Mouse (Mus musculus) forebrain, postnatal 0 days (tissue): Measurements from ENCODE around the gene Wfdc5. TPM values are rescaled to one million over a fixed set of nuclear protein-coding genes. Genes with fewer than 3 reads are reported as not detected.
A peak's percentile ranks its signal among the peaks of the same experiment; 100 is the strongest.

Experiments used
- ATAC-seq: fragments of 200-750 bp; cut with Nextera tagmentation; 2 replicates; pipeline ENCODE4 v1.8.0; 2017; ENCODE audit warnings: mild to moderate bottlenecking, moderate library complexity
- DNase-seq: peaks from one replicate; pipeline ENCODE4 v3.0.0-alpha.2; 2015
- H3K27ac ChIP-seq: fragments of 300-500 bp; sonication (generic); 2 replicates; pipeline ENCODE4 v1.5.1; 2014; ENCODE audit warnings: low read depth, mild to moderate bottlenecking, antibody characterized with exemption, low read length, moderate library complexity, mixed read lengths
- H3K27me3 ChIP-seq: fragments of 300-500 bp; sonication (generic); 2 replicates; pipeline ENCODE4 v1.6.1; 2014; ENCODE audit warnings: mild to moderate bottlenecking, low read length, mixed read lengths; ENCODE audit not compliant: insufficient read depth
- H3K36me3 ChIP-seq: fragments of 300-500 bp; sonication (generic); 2 replicates; pipeline ENCODE4 v1.6.1; 2014; ENCODE audit warnings: mild to moderate bottlenecking, moderate library complexity; ENCODE audit not compliant: insufficient read depth
- H3K4me1 ChIP-seq: fragments of 300-500 bp; sonication (generic); 2 replicates; pipeline ENCODE4 v1.6.1; 2014; ENCODE audit warnings: antibody characterized with exemption; ENCODE audit not compliant: insufficient read depth
- H3K4me2 ChIP-seq: fragments of 300-500 bp; sonication (generic); 2 replicates; pipeline ENCODE4 v1.6.1; 2014; ENCODE audit warnings: low read depth, mild to moderate bottlenecking, moderate library complexity
- H3K4me3 ChIP-seq: fragments of 300-500 bp; sonication (generic); 2 replicates; pipeline ENCODE4 v1.5.1; 2014; ENCODE audit warnings: low read depth, low read length, mixed read lengths
- H3K9ac ChIP-seq: fragments of 300-500 bp; sonication (generic); 2 replicates; pipeline ENCODE4 v1.6.1; 2014; ENCODE audit warnings: mild to moderate bottlenecking
- H3K9me3 ChIP-seq: fragments of 300-500 bp; sonication (generic); 2 replicates; pipeline ENCODE4 v1.6.1; 2016; ENCODE audit warnings: low read length
- CTCF ChIP-seq: sonication (generic); IDR thresholded peaks from 2 replicates; pipeline ENCODE4 v1.5.1; 2016; ENCODE audit warnings: antibody characterized with exemption, control low read depth, low read depth
- WGBS: fragments of 180-500 bp; shearing (Covaris S2); extraction: QIAGEN DNeasy Blood & Tissue Kit; methylation state at CpG from one replicate; pipeline ENCODE4 v1.1.7; 2014; 5-methylcytosine and 5-hydroxymethylcytosine counted together
- polyA plus RNA-seq: library from polyadenylated mRNA; unstranded; fragments of >200 nt; fragmentation: Nextera tagmentation; extraction: Ambion mirVana; gene quantifications from 2 replicates; pipeline ENCODE4 v1.2.1, GENCODE M21; 2015
- total RNA-seq: library from RNA; depleted of rRNA; stranded (reverse); fragments of >200 nt; gene quantifications from 2 replicates; pipeline ENCODE4 v1.2.3, GENCODE M21; 2014

The Wfdc5 gene
- total and polyA plus RNA-seq, 2 experiments from 2014 or later = not detected

DNA sequence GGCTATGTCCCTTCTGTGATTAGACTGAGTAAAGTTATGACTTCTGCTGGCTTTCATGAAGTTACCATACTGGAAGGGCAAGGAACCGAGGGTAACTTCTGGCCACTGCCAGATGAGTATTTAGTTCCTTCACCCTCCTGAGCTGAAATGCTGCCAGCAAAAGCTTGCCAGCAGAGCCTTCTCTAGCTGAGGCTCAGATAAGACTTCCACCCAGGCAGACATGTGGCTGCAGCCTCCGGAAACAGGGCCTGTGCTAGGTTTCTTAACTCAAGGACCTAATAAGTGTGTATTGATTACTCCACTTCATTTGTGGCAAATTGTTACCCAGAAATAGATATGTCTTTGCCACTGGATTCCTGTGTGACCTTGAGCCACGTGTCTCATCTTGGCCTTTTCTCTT, 9.1 kb downstream of the Wfdc5 start:
- Histone ChIP-seq H3K4me1 (peaks cover 9% of the 10 kb centered on the region; the same call in 1 of the 2 replicates), H3K36me3 (no peaks in the 10 kb centered on the region), H3K4me3 (no peak overlapping the region), H3K9ac (no peak overlapping the region), H3K27ac (no peak overlapping the region), H3K9me3 (no peaks in the 10 kb centered on the region), H3K27me3 (peaks cover 34% of the 10 kb centered on the region), H3K4me2 (no peak overlapping the region)
- no peak for ATAC-seq
- WGBS = 61% methylated on average over 3 of the region's 3 CpGs
- no peak for DNase-seq
- TF ChIP-seq CTCF = no peak

DNA sequence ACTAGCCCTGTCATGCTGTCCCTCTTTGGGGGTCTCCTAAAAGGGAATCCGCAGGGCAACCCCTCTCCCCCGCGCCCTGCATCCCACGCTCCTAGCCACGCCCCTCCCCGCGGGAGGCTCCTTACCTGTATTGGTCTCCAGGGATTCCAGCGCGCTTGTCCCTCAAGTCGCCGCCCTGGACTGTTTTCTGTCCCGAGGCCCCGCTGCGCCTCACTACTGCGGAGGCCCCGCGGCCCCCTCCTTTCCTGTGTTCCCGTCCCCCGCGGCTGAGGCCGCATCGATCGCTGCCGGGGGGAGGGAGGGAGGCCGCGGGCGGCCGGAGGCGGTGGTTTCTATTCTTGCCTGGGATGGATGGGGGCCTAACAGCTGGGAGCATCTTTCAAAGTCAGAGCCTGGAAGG, 11.6 kb downstream of the Wfdc5 start, which contains the start of gene Kcns1:
Kcns1 (minus strand) TSS at position 212 of the 400 bp plus-strand sequence.
- Histone ChIP-seq H3K4me1 (peaks cover 9% of the 10 kb centered on the region; the same call in 1 of the 2 replicates), H3K27me3 (peaks cover 49% of the 10 kb centered on the region), H3K4me3 (peak within 1 kb of the TSS; percentile 31), H3K36me3 (no peaks in the 10 kb centered on the region), H3K9ac (peak within 1 kb of the TSS; percentile 39; the same call in 1 of the 2 replicates), H3K27ac (no peak within 1 kb of the TSS), H3K9me3 (no peaks in the 10 kb centered on the region), H3K4me2 (peak within 1 kb of the TSS; percentile 61)
- no peak for TF ChIP-seq CTCF
- no peak for DNase-seq
- WGBS = 4% methylated on average over 24 of the region's 29 CpGs
- no peak for ATAC-seq

DNA sequence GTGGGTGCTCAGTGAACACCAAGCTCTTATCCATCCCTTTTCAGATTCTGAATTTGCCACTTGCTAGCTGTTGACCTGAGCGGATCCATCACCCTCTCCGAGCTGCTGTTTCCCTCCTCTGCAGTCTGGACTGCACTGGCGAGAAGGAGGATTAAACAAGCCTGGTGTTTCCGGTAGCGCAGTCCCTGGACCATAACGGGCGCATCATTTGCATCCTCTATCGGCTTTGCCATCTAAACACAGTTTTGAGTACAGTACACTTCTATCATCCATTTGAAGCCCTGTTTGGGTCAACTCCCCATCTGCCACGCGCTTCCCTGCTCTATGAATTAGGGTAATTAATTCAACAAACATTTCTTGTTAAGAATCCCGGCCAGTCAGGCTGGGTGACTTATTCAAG, 12.2 kb downstream of the Wfdc5 start:
- no peak for TF ChIP-seq CTCF
- Histone ChIP-seq H3K9ac (no peak overlapping the region), H3K9me3 (no peaks in the 10 kb centered on the region), H3K27ac (no peak overlapping the region), H3K36me3 (no peaks in the 10 kb centered on the region), H3K4me1 (peaks cover 9% of the 10 kb centered on the region; the same call in 1 of the 2 replicates), H3K4me2 (peak overlapping the region; percentile 61), H3K4me3 (peak overlapping the region; percentile 31), H3K27me3 (peaks cover 49% of the 10 kb centered on the region)
- no peak for DNase-seq
- 4% methylated on average over 11 of the region's 11 CpGs for WGBS
- ATAC-seq = no peak

DNA sequence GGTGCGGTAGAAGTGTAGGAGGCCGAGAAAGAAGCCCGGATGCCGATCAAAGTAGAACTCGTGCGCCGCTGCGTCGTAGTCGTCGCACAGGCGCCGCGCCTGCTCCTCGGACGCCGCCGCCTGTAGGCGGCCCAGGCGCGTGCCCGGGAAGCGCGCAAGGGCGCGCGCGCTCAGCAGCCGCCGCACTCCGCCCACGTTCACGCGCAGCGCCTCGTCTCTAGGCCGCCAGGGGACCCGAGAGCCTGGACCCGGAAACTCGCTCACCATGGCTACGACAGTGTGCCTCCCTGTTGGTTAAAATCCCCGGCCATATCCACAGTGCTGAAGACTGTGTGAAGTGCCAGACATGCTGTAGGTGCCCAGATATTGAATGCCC, 14.0 kb downstream of the Wfdc5 start:
- peak; percentile 43 for TF ChIP-seq CTCF

DNA sequence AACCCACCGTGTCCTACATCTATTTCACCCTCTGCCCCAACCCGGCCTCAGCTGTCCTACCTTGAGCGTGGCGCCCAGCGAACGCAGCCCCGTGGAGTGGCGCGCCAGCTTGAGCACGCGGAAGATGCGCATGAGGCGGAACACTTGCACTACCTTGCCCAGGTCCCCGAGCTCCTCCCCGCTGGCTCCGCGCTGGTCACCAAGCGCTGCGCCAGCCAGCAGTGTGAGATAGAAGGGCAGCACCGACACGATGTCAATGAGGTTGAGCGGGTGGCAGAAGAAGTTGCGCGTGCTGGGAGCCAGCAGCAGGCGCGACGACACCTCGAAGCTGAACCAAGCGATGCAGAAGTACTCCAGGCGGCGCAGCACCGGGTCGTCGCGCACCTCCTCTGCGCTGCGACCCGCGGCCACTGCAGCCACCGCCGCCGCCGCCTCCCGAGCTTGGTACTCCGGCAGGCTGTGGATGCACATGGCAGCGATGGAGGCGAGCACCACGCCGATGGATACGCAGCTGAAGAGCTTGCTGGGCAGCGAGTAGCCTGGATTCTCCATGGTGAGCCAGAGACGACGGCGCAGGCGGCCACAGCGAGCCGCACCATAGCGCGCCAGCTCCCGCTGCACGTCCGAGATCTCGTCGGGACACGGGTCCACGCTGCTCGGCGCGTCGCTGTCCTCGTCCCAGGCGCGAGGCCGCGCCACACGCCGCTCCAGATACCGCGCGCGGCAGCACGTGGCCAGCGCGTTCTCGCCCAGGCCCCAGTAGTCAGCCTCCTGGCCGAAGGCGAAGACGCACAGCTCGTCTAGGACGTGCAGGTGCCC, 14.6 kb downstream of the Wfdc5 start:
- Histone ChIP-seq H3K4me1 (peaks cover 9% of the 10 kb centered on the region; the same call in 1 of the 2 replicates), H3K27me3 (peaks cover 49% of the 10 kb centered on the region), H3K9me3 (no peaks in the 10 kb centered on the region), H3K4me2 (peak overlapping the region; percentile 62), H3K27ac (no peak overlapping the region), H3K4me3 (peak overlapping the region; percentile 42), H3K9ac (peak overlapping the region; percentile 55), H3K36me3 (no peaks in the 10 kb centered on the region)
- peak; percentile 3; the same call in 1 of the 2 replicates for TF ChIP-seq CTCF
- DNase-seq (peak; percentile 50), ATAC-seq (peak; percentile 88)
- WGBS = 15% methylated on average over 90 of the region's 90 CpGs

More for the DNA sequence above, 14.0 kb downstream of the Wfdc5 start:
- 15% methylated on average over 42 of the region's 42 CpGs for WGBS
- no peaks in the 10 kb centered on the region for H3K36me3 ChIP-seq
- H3K27ac ChIP-seq = no peak overlapping the region
- peaks cover 9% of the 10 kb centered on the region; the same call in 1 of the 2 replicates for H3K4me1 ChIP-seq
- DNase-seq (peak; percentile 85), ATAC-seq (peak; percentile 83)
- H3K4me2 ChIP-seq = peak overlapping the region; percentile 62
- peak overlapping the region; percentile 55 for H3K9ac ChIP-seq
- peaks cover 49% of the 10 kb centered on the region for H3K27me3 ChIP-seq
- H3K4me3 ChIP-seq = peak overlapping the region; percentile 42
- H3K9me3 ChIP-seq = no peaks in the 10 kb centered on the region

DNA sequence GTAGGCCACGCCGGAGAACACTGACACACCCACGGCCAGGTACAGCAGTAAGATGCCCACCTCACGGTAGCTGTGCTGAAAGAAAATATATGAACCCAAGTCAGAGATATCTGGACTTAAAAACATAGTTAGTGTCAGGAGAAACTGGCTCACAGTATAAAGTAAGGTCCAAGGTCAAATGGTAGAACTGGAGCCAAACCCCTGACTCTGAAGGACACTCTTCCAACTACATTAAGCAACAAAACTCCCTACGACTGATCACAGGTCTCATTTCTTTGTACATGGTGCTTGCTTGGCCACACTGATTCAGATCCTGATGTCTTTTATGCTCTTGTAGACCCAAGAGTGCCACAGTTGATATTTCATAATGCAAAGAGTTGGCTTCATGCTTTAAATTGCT, 17.6 kb downstream of the Wfdc5 start:
- no peak overlapping the region for H3K4me3 ChIP-seq
- no peaks in the 10 kb centered on the region for H3K4me1 ChIP-seq
- no peaks in the 10 kb centered on the region for H3K9me3 ChIP-seq
- ATAC-seq (no peak), DNase-seq (no peak)
- H3K27me3 ChIP-seq = peaks cover 28% of the 10 kb centered on the region
- H3K36me3 ChIP-seq = no peaks in the 10 kb centered on the region
- H3K27ac ChIP-seq = no peak overlapping the region
- WGBS = 95% methylated on average over 5 of the region's 5 CpGs
- TF ChIP-seq CTCF = no peak
- H3K9ac ChIP-seq = no peak overlapping the region
- no peak overlapping the region for H3K4me2 ChIP-seq

DNA sequence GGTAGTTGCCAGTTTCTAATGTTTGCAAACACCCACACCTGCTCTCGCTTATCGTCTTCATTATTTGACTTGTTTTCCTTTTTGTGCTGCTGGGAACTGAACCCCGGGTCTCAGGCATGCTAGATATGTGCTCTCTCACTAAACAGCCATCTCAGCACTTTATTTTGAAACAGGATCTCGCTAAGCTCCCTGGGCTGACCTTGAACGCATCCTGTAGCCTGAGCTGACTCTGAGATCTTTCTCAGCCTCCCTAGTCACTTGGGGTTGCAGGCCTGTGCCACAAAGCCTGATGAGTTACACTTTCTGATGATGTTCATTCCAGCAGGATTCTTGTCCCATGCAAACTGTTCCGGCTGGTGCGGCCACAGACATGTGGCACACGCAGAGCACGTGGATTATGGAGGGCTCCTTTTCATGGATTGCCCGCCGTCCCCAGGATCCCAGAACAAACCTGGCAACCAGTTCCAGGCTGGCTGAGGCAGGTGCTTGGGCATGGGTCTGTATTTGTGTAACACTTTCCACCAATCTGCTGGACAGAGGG, 21.0 kb downstream of the Wfdc5 start:
- Histone ChIP-seq H3K27me3 (no peaks in the 10 kb centered on the region), H3K9ac (no peak overlapping the region), H3K36me3 (0 out of 2 replicates have a peak, but pooled peaks cover 6% of the 10 kb centered on the region), H3K9me3 (no peaks in the 10 kb centered on the region), H3K27ac (no peak overlapping the region), H3K4me1 (no peaks in the 10 kb centered on the region), H3K4me3 (no peak overlapping the region), H3K4me2 (no peak overlapping the region)
- WGBS = 86% methylated on average over 11 of the region's 11 CpGs
- TF ChIP-seq CTCF = no peak
- ATAC-seq (no peak), DNase-seq (no peak)
